Mouse (Mus musculus): Measurements from ENCODE around the gene Mical1. TPM values are rescaled to one million over a fixed set of nuclear protein-coding genes. Genes with fewer than 3 reads are reported as not detected.

The Mical1 gene
- polyA plus RNA-seq, 2 experiments = 40.2 to 53.8 TPM

DNA sequence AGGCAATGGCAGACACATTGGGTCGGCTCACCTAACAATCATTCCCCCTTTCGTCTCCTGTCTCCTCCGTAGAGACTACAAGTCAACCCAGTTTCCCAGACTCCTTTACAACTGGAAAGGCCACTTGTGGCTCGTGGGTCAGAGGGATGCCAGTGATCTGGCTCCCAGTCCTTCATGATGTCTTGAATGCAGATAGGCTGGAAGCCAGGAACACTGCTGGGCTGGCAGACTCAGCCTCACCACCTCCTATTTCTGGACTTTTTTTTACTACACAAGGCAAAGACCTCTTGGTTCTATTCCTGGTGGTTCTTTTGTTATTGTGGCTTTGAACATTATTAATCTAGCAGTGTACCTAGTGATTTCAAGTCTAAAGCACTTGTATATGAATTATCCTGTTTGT lies 38.2 kb downstream of the Mical1 start:
- no peaks in the 10 kb centered on the region for H3K36me3 ChIP-seq (ENCODE audit: control insufficient read depth, insufficient read depth, low read length)
- no peak for TF ChIP-seq POLR2A (IDR thresholded peaks at IDR 0.05; ENCODE audit: borderline replicate concordance, extremely low read depth, insufficient read depth, insufficient read length)
- 69% methylated on average over 4 of the region's 4 CpGs for WGBS
- H3K9ac ChIP-seq (ENCODE audit: low read depth, low read length, severe bottlenecking) = no peak overlapping the region
- no peak overlapping the region for H3K27ac ChIP-seq (replicated peaks; ENCODE audit: low read depth, low read length)
- H3K4me1 ChIP-seq (ENCODE audit: control insufficient read depth, insufficient read depth, low read length) = no peaks in the 10 kb centered on the region
- no peak overlapping the region for H3K4me2 ChIP-seq (replicated peaks; ENCODE audit: low read depth, low read length, severe bottlenecking)
- no peak for DNase-seq (ENCODE audit: low spot score)
- H3K4me3 ChIP-seq (replicated peaks; ENCODE audit: low read length) = no peak overlapping the region
- no peak for ATAC-seq (ENCODE audit: low FRiP score, low read depth)
- no peaks in the 10 kb centered on the region for H3K27me3 ChIP-seq (ENCODE audit: control insufficient read depth, insufficient read depth, low read length)
- H3K9me3 ChIP-seq (ENCODE audit: control insufficient read depth, low read length) = no peaks in the 10 kb centered on the region

DNA sequence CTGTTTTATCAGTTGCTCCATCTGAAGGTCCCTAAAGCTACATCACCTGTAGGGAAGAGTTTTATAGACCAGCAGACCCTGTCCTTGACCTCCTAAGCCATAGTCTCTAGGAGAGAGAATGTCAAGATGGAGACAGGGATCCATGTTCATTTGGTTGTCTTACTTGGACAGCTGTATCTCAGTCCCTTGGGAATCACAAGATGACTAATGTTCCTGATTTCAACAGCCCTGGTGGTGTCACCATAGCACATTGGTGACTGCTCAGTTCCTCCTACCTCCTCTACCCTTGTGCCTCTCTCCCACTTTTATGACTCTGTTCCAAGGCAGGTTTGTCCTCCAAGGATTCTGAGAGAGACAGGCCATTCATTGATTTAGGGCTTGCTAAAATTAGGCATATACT lies 38.8 kb downstream of the Mical1 start:
- ATAC-seq (ENCODE audit: low FRiP score, low read depth) (no peak), DNase-seq (ENCODE audit: low spot score) (no peak)
- Histone ChIP-seq H3K4me1 (ENCODE audit: control insufficient read depth, insufficient read depth, low read length) (no peaks in the 10 kb centered on the region), H3K9ac (ENCODE audit: low read depth, low read length, severe bottlenecking) (no peak overlapping the region), H3K4me3 (replicated peaks; ENCODE audit: low read length) (no peak overlapping the region), H3K36me3 (ENCODE audit: control insufficient read depth, insufficient read depth, low read length) (no peaks in the 10 kb centered on the region), H3K27ac (replicated peaks; ENCODE audit: low read depth, low read length) (no peak overlapping the region), H3K9me3 (ENCODE audit: control insufficient read depth, low read length) (no peaks in the 10 kb centered on the region), H3K4me2 (replicated peaks; ENCODE audit: low read depth, low read length, severe bottlenecking) (no peak overlapping the region), H3K27me3 (ENCODE audit: control insufficient read depth, insufficient read depth, low read length) (no peaks in the 10 kb centered on the region)
- no peak for TF ChIP-seq POLR2A (IDR thresholded peaks at IDR 0.05; ENCODE audit: borderline replicate concordance, extremely low read depth, insufficient read depth, insufficient read length)

DNA sequence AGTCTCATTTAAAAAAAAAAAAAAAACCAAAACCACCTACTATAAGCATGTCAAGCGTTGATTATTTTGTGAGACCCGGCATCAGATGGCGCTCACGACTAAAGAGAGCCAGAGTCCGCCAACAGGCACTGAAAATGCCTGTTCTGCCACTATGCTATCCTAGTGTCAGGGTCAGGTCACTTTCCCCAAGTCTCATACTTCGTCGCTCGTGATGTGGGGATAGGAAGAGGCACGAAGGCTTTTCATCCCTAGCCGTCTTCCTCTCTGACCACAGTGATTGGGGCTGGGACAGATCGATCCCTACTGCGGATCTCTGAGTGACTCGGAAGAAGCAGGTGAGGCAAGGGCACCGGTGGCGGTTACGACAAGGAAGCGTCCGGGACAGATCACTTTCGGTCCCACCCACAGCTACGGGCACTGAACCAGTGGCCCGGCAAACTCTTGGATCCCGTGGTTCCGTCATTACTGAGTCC lies 42.4 kb downstream of the Mical1 start:
- Histone ChIP-seq H3K9me3 (ENCODE audit: control insufficient read depth, low read length) (no peaks in the 10 kb centered on the region), H3K9ac (ENCODE audit: low read depth, low read length, severe bottlenecking) (peak overlapping the region; percentile 93), H3K27me3 (ENCODE audit: control insufficient read depth, insufficient read depth, low read length) (no peaks in the 10 kb centered on the region), H3K4me3 (replicated peaks; ENCODE audit: low read length) (peak overlapping the region; percentile 96), H3K4me2 (replicated peaks; ENCODE audit: low read depth, low read length, severe bottlenecking) (peak overlapping the region; percentile 69), H3K36me3 (ENCODE audit: control insufficient read depth, insufficient read depth, low read length) (peaks cover 7% of the 10 kb centered on the region; the same call in 1 of the 2 replicates), H3K27ac (replicated peaks; ENCODE audit: low read depth, low read length) (peak overlapping the region; percentile 98), H3K4me1 (ENCODE audit: control insufficient read depth, insufficient read depth, low read length) (peaks cover 26% of the 10 kb centered on the region)
- WGBS = 1% methylated on average over 23 of the region's 23 CpGs
- no peak for TF ChIP-seq POLR2A (IDR thresholded peaks at IDR 0.05; ENCODE audit: borderline replicate concordance, extremely low read depth, insufficient read depth, insufficient read length)
- ATAC-seq (ENCODE audit: low FRiP score, low read depth) = peak; percentile 32
- DNase-seq (ENCODE audit: low spot score) = peak; percentile 77

DNA sequence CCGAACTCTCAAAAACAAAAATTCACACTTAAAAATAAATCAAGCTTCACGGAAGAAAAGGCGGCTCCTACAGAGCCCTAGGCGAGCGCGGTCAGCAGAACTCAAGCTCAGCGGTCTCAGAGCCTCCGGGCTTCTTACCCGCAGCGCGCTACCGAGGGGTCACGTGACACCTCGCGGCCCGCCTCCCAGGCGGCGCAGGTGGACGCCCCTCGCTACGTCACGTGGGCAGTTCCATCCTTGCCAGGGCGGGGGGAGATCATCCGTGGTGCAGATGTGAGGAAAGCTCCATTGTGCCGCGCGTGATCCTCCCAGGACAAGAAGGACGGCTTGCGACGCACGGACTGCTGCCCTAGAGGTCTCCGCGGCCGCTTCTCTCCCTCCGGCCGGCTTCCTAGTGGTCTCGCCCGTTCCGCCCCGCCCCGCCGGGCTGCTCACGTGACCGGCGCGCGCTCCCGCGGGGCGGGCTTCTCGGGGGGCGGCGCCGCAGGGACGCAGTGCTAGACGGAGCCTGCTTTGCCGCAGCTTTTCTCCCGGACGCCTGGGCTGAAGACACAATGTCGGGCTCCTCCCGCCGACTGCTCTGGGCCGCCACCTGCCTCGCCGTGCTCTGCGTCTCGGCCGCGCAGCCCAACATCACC lies 43.0 kb downstream of the Mical1 start, which contains the start of gene Cd164:
Gene Cd164 (plus strand): TSS at position 434 of the 638 bp plus-strand sequence.
- Histone ChIP-seq H3K9me3 (ENCODE audit: control insufficient read depth, low read length) (no peaks in the 10 kb centered on the region), H3K27ac (replicated peaks; ENCODE audit: low read depth, low read length) (peak within 1 kb of the TSS; percentile 98), H3K4me1 (ENCODE audit: control insufficient read depth, insufficient read depth, low read length) (peaks cover 26% of the 10 kb centered on the region), H3K27me3 (ENCODE audit: control insufficient read depth, insufficient read depth, low read length) (no peaks in the 10 kb centered on the region), H3K4me3 (replicated peaks; ENCODE audit: low read length) (peak within 1 kb of the TSS; percentile 96), H3K36me3 (ENCODE audit: control insufficient read depth, insufficient read depth, low read length) (peaks cover 12% of the 10 kb centered on the region), H3K4me2 (replicated peaks; ENCODE audit: low read depth, low read length, severe bottlenecking) (peak within 1 kb of the TSS; percentile 69), H3K9ac (ENCODE audit: low read depth, low read length, severe bottlenecking) (peak within 1 kb of the TSS; percentile 93)
- peak; percentile 92 for TF ChIP-seq POLR2A (IDR thresholded peaks at IDR 0.05; ENCODE audit: borderline replicate concordance, extremely low read depth, insufficient read depth, insufficient read length)
- ATAC-seq (ENCODE audit: low FRiP score, low read depth) (peak; percentile 94), DNase-seq (ENCODE audit: low spot score) (peak; percentile 92)
- 2% methylated on average over 49 of the region's 69 CpGs for WGBS

DNA sequence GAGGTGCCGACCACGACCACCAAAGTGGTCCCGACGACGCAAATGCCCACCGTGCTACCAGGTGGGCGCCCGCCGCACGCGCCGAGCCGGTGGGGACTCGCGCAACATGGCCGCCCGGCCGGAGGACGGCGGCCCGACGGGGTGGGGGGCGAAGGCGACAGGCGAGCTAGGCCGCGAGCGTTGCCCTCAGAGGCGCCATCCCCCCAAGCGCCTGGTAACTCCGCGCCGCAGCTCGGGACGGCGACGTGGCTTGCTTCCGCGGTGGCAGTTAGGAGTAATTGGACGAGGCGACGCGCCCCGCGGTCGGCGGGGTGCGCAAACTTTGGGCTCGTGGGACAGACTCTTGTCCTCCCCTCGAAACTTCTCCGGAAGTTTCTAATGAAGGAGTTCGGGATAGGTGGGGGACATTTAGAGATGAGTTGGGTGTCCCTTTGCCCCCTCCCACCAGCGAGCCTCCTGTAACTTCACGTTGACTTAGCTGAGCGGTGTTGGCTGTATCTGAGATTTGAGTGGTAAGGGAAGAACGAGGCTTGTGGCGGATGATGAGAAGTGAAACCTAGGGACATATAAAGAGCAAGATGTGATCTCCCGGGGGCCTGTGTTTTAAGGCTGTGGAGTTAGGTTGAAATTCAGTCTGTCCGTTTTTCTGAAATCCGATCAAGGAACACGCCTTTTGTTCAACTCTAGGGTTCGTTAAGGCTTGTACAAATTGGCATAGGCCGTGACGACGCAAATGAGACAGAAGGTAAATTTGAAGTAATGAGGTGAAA lies 43.7 kb downstream of the Mical1 start:
- ATAC-seq (ENCODE audit: low FRiP score, low read depth) (peak; percentile 45), DNase-seq (ENCODE audit: low spot score) (peak; percentile 32)
- Histone ChIP-seq H3K4me2 (replicated peaks; ENCODE audit: low read depth, low read length, severe bottlenecking) (peak overlapping the region; percentile 69), H3K27me3 (ENCODE audit: control insufficient read depth, insufficient read depth, low read length) (no peaks in the 10 kb centered on the region), H3K4me3 (replicated peaks; ENCODE audit: low read length) (peak overlapping the region; percentile 96), H3K36me3 (ENCODE audit: control insufficient read depth, insufficient read depth, low read length) (peaks cover 19% of the 10 kb centered on the region), H3K9me3 (ENCODE audit: control insufficient read depth, low read length) (no peaks in the 10 kb centered on the region), H3K4me1 (ENCODE audit: control insufficient read depth, insufficient read depth, low read length) (peaks cover 26% of the 10 kb centered on the region), H3K9ac (ENCODE audit: low read depth, low read length, severe bottlenecking) (peak overlapping the region; percentile 93), H3K27ac (replicated peaks; ENCODE audit: low read depth, low read length) (peak overlapping the region; percentile 98)
- WGBS = under 1% methylated on average over 42 of the region's 65 CpGs
- TF ChIP-seq POLR2A (IDR thresholded peaks at IDR 0.05; ENCODE audit: borderline replicate concordance, extremely low read depth, insufficient read depth, insufficient read length) = no peak
